Mouse (Mus musculus) gastrocnemius, postnatal 36 days (tissue): Measurements from ENCODE around the gene Ahsg. TPM values are rescaled to one million over a fixed set of nuclear protein-coding genes. Genes with fewer than 3 reads are reported as not detected.
"Not testable (repeated sequence)": the region's sequence is repeated elsewhere in the genome, so short reads cannot be mapped to it uniquely, and the experiment has no call there.

Experiments
- DNase-seq, 2 experiments: peaks; one replicate each; pipeline ENCODE4 v3.0.0; 2022
- intact Hi-C: fragments of 180-260 bp; cut with DNase I; formaldehyde crosslinking; loops from one replicate; pipeline ENCODE4 v1.15.1; 2025
- total RNA-seq, 2 experiments: library from RNA; stranded (reverse); gene quantifications; 2 replicates each; pipeline ENCODE4 v1.2.3; 2021

Ahsg gene
- total RNA-seq, 2 experiments from 2014 or later = 0.97 TPM; not detected in 1

- no peak for DNase-seq
- intact Hi-C loops = no loop called here
These were observed 40.5 kb downstream of the Ahsg start for GRCm38 (mm10) chr16:22931431-22932200.

DNA sequence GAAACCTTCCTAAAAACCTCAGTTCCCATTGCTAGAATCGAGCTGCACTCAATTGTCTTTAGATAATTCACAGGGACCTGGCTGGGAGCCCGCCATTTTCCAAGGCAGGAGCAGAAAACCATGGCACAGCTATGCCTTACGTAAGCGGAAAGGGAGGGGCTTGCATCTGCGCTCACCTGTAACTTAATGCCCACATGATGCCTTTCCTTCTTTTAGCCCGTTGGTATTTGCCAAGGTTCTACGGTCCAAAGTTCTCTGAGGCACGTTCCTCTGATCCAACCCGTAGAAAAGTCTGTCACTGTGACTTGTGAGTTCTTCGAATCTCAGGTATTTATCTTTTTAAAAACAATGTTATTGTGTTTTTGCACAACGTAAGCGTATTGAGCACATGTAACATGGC, 46.6 kb downstream of the Ahsg start:
- intact Hi-C loops = no loop called here
- DNase-seq = no peak

DNA sequence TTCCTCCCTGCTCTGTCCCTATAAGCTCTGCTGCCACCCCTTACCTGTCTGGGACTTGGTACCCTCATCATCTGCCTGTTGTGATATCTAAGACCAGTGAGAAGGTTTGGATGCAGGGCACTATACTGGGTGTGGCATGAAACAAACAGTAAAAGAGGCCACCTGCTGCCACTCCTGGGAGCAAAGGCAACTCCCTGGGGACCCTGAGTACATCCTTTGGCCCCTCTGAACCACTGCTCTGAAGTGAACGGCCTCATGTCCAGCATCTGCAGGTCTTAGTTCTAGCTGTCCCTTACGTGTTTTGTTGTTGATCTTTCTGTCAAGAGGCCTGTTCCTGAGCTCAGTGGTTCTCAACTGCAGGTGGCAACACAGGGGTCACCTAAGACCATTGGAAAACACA, 47.5 kb downstream of the Ahsg start:
- intact Hi-C loops = no loop called here
- no peak for DNase-seq

DNA sequence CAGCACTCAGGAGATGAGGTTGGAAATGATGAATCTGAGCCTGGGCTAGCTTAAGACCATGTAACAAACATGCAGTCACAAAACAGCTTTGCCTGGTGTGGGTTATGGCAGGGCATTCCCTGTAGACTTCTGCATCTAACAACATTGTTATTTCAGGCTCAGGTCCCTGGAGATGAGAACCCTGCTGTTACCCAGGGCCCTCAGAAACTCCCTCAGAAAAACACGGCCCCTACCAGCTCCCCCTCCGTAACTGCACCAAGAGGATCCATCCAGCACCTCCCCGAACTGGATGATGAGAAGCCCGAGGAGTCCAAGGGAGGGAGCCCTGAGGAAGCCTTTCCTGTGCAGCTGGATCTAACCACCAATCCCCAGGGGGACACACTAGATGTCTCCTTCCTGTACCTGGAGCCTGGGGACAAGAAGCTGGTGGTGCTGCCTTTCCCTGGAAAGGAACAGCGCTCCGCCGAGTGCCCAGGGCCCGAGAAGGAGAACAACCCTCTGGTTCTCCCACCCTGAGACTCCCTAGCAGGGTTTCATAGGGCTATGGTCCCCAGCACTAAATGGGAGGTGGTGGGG, 48.1 kb downstream of the Ahsg start:
- no peak for DNase-seq
- intact Hi-C loops = no loop called here

DNA sequence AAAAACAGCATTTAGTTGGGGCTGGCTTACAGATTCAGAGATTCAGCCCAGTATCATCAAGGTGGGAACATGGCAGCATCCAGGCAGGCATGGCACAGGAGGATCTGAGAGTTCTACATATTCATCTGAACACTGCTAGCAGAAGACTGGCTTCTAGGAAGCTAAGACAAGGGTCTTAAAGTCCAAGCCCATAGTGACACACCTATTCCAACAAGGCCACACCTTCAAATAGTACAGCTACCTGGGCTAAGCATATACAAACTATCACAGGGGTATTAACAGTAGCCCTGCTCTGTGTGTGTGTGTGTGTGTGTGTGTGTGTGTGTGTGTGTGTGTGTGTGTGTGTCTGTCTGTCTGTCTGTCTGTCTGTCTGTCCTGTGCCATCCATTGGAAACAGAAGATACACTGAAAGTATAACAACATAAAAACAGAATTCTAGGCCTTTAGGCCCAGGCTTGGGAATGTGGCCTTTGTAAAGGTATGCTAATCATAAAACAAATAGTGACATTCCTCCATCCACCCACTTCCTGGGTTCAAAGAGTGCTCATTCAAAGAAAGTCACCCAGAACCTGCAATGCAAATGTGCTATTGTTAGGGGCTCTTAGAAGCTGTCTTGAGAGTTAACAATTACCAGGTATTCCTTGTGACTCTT, 50.9 kb downstream of the Ahsg start:
- intact Hi-C loops, DNase-seq: not testable (repeated sequence)

- intact Hi-C loops = no loop called here
- no peak for DNase-seq
These were observed 56.3 kb downstream of the Ahsg start for GRCm38 (mm10) chr16:22947371-22947770.

Other genes with a start within 250 kb of the Ahsg start
- gene Dgkg, start 234.1 kb upstream of the Ahsg start, total RNA-seq = under 1 TPM; 0.54 TPM
- not detected for gene Crygs, start 79.7 kb upstream of the Ahsg start, total RNA-seq
- gene Tbccd1, start 33.6 kb upstream of the Ahsg start, total RNA-seq = 1 to 10 TPM; 4.5 to 6.4 TPM
- gene Dnajb11, start 33.4 kb upstream of the Ahsg start, total RNA-seq = 10 to 100 TPM; 36.3 to 36.7 TPM
- gene Fetub, start 27.1 kb downstream of the Ahsg start, total RNA-seq = under 1 TPM in 1 of 2 experiments, not detected in 1; 0.18 TPM
- gene Hrg, start 59.8 kb downstream of the Ahsg start, total RNA-seq = not detected
- gene Kng2, start 138.2 kb downstream of the Ahsg start, total RNA-seq = under 1 TPM in 1 of 2 experiments, not detected in 1; 0.54 TPM
- gene Kng1, start 166.6 kb downstream of the Ahsg start, total RNA-seq = under 1 TPM in 1 of 2 experiments, not detected in 1; 0.43 TPM
- gene Eif4a2, start 216.2 kb downstream of the Ahsg start, total RNA-seq = 100 to 1,000 TPM; 380 to 417 TPM
- gene Rfc4, start 236.5 kb downstream of the Ahsg start, total RNA-seq = 1 to 10 TPM; 5.8 to 7.1 TPM